Mouse (Mus musculus) activated CD4-positive, CD25-positive, alpha-beta regulatory T cell, adult 9 weeks (primary cell): ENCODE data around the gene Fbxo42. TPM values are rescaled to one million over a fixed set of nuclear protein-coding genes. Genes with fewer than 3 reads are reported as not detected.

Experiments used
- polyA plus RNA-seq: library from polyadenylated mRNA; unstranded; fragments of 100-300 nt; shearing (Covaris generic); gene quantifications from one replicate; pipeline ENCODE4 v1.2.1, GENCODE M21; 2017

Gene Fbxo42
- 17.0 TPM for polyA plus RNA-seq

GRCm38 (mm10) chr4:141147112-141148008 lies at the start of gene Fbxo42:
TSS of gene Fbxo42 (plus strand) at chr4:141147913.

GRCm38 (mm10) chr4:141139116-141139970 lies 8.4 kb upstream of the Fbxo42 start, which contains the start of gene Szrd1:
TSS of gene Szrd1 (minus strand) at chr4:141139775.

GRCm38 (mm10) chr4:141213770-141214336 lies 66.1 kb downstream of the Fbxo42 start, which contains the start of gene Rsg1:
TSS of gene Rsg1 (plus strand) at chr4:141213956.

GRCm38 (mm10) chr4:141239388-141240125 lies 91.8 kb downstream of the Fbxo42 start, which contains the start of gene Arhgef19:
TSS of gene Arhgef19 (plus strand) at chr4:141239499.

Other genes starting within 250 kb of the Fbxo42 start
- 18.2 TPM for gene Padi2, start 241.6 kb upstream of the Fbxo42 start, polyA plus RNA-seq
- gene Sdhb, start 186.7 kb upstream of the Fbxo42 start, polyA plus RNA-seq = 315 TPM
- 10.0 TPM for gene Atp13a2, start 161.0 kb upstream of the Fbxo42 start, polyA plus RNA-seq
- gene Mfap2, start 137.5 kb upstream of the Fbxo42 start, polyA plus RNA-seq = not detected
- 1.2 TPM for gene Crocc, start 87.4 kb upstream of the Fbxo42 start, polyA plus RNA-seq
- gene Necap2, start 69.6 kb upstream of the Fbxo42 start, polyA plus RNA-seq = 143 TPM
- gene Spata21, start 59.6 kb upstream of the Fbxo42 start, polyA plus RNA-seq = 0.71 TPM
- gene Szrd1, start 8.1 kb upstream of the Fbxo42 start, polyA plus RNA-seq = 73.5 TPM
- gene Rsg1, start 66.0 kb downstream of the Fbxo42 start, polyA plus RNA-seq = 5.0 TPM
- not detected for gene Arhgef19, start 91.6 kb downstream of the Fbxo42 start, polyA plus RNA-seq
- not detected for gene Epha2, start 153.3 kb downstream of the Fbxo42 start, polyA plus RNA-seq
- not detected for gene Fam131c, start 220.3 kb downstream of the Fbxo42 start, polyA plus RNA-seq